Mouse (Mus musculus) adrenal gland, adult 8-10 months (tissue): Measurements from ENCODE around the gene Tagln. TPM values are rescaled to one million over a fixed set of nuclear protein-coding genes. Genes with fewer than 3 reads are reported as not detected.

Experiments
- DNase-seq: peaks from one replicate; pipeline ENCODE4 v3.0.0; 2022
- total RNA-seq, 4 experiments: library from RNA; stranded (reverse); gene quantifications; 2 replicates each; pipeline ENCODE4 v1.2.4; 2022

Gene Tagln
- total RNA-seq, result 100 to 1,000 TPM in 3 of 4 experiments, 10 to 100 TPM in 1; 89.8 to 116 (median 110) TPM

DNA sequence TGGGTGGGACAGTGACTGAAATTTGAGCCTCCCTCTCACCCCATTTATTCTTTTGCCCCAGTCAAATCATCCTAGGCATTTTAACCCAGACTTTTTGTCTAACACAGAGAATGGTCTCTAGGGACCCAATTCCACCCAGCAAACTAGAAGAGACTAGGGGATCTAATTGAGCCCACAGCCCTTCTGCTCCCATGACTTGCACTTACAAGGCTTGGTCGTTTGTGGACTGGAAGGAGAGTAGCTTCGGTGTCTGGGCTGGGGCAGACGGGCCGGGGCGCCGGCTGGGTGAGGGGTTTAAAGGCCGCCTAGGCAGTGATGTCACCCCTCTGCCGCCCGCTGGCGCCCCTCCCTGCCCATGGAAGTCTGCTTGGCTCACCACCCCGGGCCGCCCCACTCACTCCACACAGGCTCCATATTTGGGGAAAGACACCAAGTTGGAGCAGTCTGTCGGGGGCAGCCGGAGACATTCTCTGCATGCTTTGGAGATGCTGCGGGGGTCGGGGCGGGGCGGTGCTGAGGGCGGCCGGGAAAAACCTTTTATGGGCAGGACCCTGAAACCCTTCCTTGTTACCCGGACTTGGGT is at the start of gene Tagln:
Gene Tagln, minus strand, starts transcription at position 431 of the 583 bp plus-strand sequence.
- no peak for DNase-seq

- DNase-seq, result peak; percentile 59
Measured at GRCm38 (mm10) chr9:45985229-45985567, 49.3 kb upstream of the Tagln start.

DNA sequence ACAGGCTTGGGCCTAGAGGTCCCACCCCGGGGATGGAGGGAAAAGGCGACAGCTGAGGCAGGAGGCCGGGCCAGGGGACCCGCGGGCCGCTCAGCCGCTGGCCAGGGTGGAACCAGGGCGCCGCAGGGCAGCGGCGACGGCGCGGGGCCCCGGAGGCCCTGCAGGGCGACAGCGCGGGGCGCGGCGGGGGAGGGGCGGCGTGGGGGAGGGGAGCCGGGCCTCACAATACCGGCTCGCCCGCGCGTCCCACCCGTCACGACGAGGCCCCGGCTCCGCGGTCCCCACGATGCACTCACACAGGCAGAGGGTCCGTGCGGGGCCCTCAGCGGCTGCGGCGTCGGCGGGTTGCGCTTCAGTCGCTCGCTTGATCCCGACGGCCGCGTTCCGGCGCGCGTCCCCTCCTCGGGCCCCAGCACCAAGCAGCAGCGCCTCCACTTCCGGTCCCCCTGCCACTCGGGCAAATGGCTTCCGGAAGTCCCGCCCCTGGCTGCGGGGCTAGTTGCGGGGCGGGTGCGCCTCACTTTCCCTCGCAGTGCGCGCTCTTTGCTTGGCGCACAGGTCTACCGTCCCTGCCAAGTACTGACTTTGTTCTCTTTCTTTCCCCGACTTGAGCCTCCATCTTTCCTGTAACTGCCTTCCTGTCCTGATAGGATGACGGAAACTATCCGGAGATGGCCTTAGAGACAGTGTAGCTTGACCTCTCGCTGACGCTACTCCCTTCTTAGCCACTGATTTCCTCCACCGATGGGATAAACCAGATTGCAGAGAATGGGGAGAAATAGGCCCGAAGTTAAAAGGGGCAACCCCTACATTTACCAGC is 48.8 kb upstream of the Tagln start:
- peak; percentile 80 for DNase-seq

- no peak for DNase-seq
Measured at GRCm38 (mm10) chr9:45983676-45984408, 48.0 kb upstream of the Tagln start.

GRCm38 (mm10) chr9:45981331-45981730 is 45.5 kb upstream of the Tagln start:
- DNase-seq, result no peak

DNA sequence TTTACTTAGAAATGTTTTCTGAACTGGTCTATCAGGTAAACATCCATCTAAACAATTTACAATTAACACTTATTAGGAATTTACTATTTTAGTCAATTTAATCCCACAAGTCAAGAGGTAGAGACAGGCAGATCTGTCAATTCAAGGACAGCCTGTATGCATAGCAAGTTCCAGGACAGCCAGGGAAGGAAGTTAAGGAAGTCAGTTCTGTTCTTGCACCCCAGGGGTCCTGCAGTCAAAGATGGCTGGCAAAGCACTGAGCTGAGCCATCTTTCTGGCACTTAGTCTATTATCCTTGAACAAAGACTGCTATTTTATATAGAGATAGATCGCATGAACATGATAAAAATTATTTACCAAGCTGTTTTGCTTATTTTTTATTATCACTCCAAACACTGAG is 44.8 kb upstream of the Tagln start:
- DNase-seq, result no peak

DNA sequence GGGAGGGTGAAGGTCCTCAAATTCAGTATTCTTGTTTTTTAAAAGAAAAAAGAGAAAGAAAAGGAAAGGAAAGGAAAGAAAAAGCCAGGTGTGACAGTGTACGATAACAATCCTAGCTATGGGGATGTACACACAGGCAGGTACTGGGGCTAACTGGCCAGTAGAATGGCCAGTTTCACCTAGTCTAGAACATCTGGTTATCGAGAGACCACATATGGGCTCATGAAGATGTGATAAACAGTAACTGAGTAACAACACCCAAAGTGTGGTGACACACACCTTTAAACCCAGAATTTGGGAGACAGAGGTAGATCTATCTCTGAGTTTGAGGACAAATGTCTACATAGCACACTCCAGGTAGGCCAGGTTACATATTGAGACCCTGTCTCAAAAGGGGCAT is 43.9 kb upstream of the Tagln start:
- no peak for DNase-seq

DNA sequence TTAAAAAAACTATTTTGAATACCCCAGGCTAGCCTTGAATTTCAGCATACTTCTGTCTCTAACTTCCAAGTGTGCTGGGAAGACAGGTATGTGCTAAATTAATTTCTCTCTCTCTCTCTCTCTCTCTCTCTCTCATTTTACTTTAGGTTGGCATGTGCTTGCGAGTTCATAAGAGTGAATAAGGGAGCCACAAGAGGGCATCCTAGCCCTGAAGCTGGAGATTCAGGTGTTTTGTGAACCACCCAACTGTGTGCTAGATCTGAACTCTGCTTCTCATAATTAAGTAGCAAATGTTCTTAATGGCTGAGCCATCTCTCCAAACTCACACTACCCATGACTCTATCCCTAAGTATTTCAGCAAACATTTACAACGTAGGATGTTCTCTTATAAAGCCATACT is 41.0 kb upstream of the Tagln start:
- no peak for DNase-seq

DNA sequence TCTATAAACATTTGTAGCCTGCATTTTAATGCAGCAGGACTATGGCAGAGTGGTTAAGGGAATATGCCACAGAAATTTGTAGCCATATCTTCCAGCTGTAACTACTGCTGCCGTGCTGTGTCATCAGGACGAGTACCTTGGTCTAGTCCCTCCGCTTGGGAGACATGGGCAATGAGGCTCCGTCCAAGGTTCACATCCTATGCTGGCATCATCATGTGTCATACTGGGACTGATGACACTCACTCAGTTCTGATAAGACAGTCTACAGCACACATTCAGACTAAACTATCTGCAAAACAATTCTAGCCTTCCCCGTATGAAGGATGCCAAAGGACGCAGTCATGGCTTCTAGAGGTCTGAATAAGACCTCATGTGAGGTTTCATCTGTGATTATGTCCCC is 27.7 kb upstream of the Tagln start:
- DNase-seq, result no peak

DNA sequence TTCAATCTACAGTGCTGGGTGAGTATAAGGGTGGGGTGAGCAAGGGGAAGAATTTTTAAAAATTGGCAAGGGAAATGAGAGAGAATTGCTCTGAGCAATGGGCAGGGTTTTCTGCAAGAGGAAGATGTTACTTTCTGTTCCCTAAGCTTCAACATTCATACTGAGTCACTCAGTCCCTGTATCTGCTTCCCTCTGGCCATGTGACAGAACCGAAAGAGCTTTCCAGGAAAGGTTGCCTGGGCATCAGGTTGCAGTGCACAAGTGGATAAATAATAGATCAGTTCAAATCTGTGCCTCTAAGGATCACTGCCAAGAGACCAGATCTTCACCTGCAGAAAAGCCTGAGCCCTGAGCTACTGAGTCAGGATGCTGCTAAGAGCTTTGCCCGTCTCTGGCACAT is 26.0 kb upstream of the Tagln start:
- peak; percentile 43 for DNase-seq

GRCm38 (mm10) chr9:45959661-45960060 is 23.8 kb upstream of the Tagln start:
- DNase-seq, result no peak

- no peak for DNase-seq
Measured at GRCm38 (mm10) chr9:45958851-45959250, 23.0 kb upstream of the Tagln start.

GRCm38 (mm10) chr9:45958023-45958670 is 22.3 kb upstream of the Tagln start:
- DNase-seq, result peak; percentile 41

DNA sequence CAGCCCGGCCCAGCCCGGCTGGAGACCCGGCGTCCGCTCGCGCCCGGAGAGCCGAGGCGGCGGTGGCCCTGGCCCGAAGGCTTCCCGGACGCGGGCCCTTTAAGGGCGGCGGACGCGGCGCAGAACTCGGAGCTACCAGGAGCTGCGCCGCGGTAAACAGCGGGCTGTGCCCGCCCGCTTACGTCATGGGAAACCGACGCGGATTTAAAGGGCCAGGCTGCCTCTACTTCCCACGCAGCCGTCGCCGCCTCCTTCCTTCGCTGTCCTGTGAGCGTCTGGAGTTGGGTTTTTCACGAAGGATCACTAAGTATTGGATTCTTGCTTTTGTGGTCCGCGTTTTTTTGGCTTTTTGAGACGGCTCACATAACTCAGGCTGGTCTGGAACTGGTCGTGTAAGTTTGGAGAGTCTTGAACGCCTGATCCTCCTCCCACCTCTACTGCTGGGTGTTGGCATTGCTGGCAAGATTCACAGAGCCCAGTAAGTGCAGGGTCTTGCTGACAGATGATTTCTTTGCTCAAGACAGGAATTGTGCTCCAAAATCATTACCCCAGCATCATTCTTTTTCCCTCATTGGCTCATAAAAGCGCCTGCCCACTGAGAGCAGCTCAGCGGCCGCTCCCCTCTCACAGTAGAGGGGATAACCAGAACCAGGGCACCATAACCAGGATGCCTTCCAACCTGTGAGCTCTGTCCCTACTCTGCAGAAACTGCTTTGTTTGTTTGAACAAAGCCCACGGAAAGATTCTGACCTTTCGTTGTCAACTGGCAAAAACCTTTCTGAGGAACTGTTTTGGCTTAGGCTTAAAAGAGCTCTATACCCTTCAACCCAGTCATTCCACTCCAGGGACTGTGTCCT is 19.5 kb upstream of the Tagln start, which contains the start of gene Sidt2:
Gene Sidt2, minus strand, starts transcription at position 152 of the 857 bp plus-strand sequence.
- DNase-seq, result peak; percentile 84

GRCm38 (mm10) chr9:45954294-45955106 is 18.6 kb upstream of the Tagln start:
- DNase-seq, result peak; percentile 57

DNA sequence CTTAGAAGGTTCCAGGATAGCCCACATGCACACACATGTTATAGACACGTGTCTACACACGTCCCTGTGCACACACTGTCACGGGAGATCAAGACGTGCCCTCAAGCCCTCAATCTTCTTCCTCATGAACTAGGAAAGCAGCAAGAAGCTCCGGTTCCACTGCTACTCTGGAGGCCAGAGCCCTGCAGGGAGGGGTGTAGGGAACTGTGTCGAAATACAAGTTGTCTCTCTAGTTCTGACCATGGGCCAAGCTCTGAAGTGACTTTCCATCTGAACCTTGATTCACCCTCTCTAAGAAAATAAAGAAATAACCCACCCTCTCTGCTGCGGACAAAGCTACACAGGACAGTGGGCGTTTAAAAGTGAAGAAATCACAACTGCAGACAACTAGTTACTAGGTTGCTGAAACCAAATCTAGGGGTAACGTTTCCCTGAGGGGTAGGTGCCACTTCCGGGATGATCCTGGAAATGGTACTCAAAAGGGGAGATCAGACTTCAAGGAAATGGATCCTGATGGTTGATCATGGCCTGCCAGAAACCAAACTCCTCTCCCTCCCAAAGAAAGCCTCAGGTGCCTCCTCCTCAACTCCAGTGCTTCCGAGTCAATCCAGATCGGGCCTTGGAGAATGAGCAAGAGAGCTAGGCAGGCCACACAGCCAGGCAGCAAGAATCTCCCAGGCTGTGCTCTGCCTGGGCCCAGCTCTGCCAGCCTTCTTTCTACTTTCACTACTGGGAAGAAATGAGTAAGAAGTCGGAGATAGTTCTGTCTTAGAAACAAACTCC is 17.8 kb upstream of the Tagln start:
- DNase-seq, result no peak

GRCm38 (mm10) chr9:45952890-45953289 is 17.0 kb upstream of the Tagln start:
- no peak for DNase-seq

GRCm38 (mm10) chr9:45952057-45952456 is 16.2 kb upstream of the Tagln start:
- no peak for DNase-seq

DNA sequence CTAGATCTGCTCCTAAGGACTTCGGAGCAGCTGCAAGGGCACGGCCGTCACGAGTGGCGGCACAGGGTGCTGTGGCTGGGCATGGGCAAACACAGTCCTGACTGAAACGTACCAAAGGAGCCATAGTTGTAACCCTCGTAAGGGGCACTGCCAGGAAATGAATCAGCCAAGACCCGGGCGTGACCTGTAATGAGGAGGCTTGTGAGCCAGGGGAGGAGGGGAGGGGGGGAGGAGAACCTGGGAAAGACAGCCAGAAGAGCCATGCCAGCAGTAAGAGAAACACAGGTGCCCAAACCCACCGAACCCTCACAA is 11.0 kb upstream of the Tagln start:
- DNase-seq, result no peak

DNA sequence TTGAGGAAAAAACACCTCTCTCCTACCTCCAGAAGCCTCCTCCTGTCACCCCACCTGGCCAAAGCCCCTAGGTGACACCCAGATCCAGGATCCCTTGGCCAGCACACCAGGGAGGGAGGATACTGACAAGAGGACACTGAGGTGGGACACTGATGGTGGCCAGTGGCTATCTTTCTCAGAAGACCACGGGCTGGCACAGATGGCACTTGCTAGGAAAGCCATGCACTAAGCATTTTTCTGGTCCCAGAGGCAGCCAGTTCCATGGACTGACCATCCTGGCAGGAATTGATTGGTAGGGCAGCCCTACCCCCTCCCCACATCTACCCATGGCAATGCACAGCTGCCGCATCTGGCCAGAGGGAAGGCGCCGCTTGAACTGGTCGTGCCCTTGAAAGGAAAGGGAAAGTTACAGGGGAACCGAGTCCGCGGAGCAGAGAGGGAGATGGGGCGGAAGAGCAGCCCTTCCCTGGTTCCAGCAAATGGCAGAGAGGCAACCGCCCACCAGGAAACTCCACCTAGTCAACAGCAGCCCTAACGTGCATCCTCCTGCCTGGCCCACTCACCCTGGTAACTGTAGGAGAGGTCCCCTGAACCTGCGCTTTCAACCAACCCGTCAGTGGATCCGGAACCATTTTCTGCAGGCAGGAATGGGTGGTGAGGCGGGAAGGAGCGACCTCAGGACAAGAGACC is 10.5 kb upstream of the Tagln start:
- no peak for DNase-seq
